Mouse (Mus musculus): ENCODE measurements around the gene Poll.

GRCm38 (mm10) chr19:45592916-45593315 lies 32.6 kb upstream of the Poll start:
- TF ChIP-seq CTCF (IDR thresholded peaks at IDR 0.05; ENCODE audit: borderline replicate concordance, insufficient read depth, low read length), result no peak
- TF ChIP-seq POLR2A (IDR thresholded peaks at IDR 0.05; ENCODE audit: low read depth, low read length), result no peak

All from embryonic fibroblast, embryonic 13.5 days (primary cell).